Mouse (Mus musculus) stomach, postnatal 0 days (tissue): ENCODE measurements at regions not wholly inside any gene's neighbourhood (a gene's known extent, or its start where the extent isn't known, plus 50 kb on each side); places are given as distances from the start of the nearest gene placed in this dataset.

Experiments
- CTCF ChIP-seq: IDR thresholded peaks from 2 replicates; pipeline ENCODE4 v1.5.1; 2016; ENCODE audit warnings: antibody characterized with exemption, low read depth, mild to moderate bottlenecking, moderate library complexity
- EP300 ChIP-seq: optimal IDR thresholded peaks from 2 replicates; pipeline ENCODE3; 2016; ENCODE audit warnings: antibody characterized with exemption

GRCm38 (mm10) chr12:85531638-85532037, 57.9 kb downstream of the Fos start:
- TF ChIP-seq CTCF (peak; percentile 56), EP300 (no peak)
